Mouse (Mus musculus): ENCODE measurements around the gene Mrpl12. TPM values are rescaled to one million over a fixed set of nuclear protein-coding genes. Genes with fewer than 3 reads are reported as not detected.
"Not testable (repeated sequence)": the region's sequence is repeated elsewhere in the genome, so short reads cannot be mapped to it uniquely, and the experiment has no call there.

Gene Mrpl12
- polyA plus RNA-seq, 1 experiment from 2014 or later, result 133 TPM

DNA sequence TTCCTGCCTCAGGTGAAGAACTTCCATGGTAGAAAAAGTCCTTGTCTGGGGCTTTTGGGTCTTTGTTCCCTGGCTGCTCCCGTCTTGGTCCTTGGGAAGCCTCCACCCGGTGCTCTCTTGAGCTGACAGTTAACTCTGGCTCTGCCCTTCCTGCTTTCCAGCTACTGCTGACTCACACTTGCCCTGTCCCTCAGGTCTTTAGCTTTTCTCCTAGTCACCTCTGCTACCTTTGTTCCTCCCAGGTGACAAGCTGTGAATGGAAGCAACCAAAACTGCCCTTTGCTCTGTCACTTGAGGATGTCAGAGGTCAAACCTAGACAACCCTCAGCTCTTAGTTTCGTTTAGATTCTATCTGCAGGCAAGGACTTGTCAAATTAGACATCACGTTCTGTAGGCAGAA, 25.5 kb downstream of the Mrpl12 start:
- no peaks in the 10 kb centered on the region for H3K36me3 ChIP-seq (replicated peaks; ENCODE audit: insufficient read depth, low read length)
- no peaks in the 10 kb centered on the region for H3K27me3 ChIP-seq (ENCODE audit: insufficient read depth, low read length)
- peaks cover 14% of the 10 kb centered on the region for H3K4me1 ChIP-seq (ENCODE audit: insufficient read depth)
- ATAC-seq (peak; percentile 38), DNase-seq (no peak)
- TF ChIP-seq EP300 (IDR thresholded peaks at IDR 0.05; ENCODE audit: low read depth), result peak; percentile 32; the same call in 1 of the 2 replicates
- no peak for TF ChIP-seq CTCF (IDR thresholded peaks at IDR 0.05; ENCODE audit: low read depth)
- H3K9me3 ChIP-seq (ENCODE audit: low read length), result no peaks in the 10 kb centered on the region
- WGBS (ENCODE audit: insufficient replicate concordance), result 32% methylated on average over 4 of the region's 4 CpGs
- H3K4me3 ChIP-seq (ENCODE audit: low read depth, low read length), result no peak overlapping the region
- peak overlapping the region; percentile 67; the same call in 1 of the 2 replicates for H3K9ac ChIP-seq (replicated peaks)
- H3K4me2 ChIP-seq (ENCODE audit: low read depth, low read length), result peak overlapping the region; percentile 70
- H3K27ac ChIP-seq (ENCODE audit: low read depth), result peak overlapping the region; percentile 77

DNA sequence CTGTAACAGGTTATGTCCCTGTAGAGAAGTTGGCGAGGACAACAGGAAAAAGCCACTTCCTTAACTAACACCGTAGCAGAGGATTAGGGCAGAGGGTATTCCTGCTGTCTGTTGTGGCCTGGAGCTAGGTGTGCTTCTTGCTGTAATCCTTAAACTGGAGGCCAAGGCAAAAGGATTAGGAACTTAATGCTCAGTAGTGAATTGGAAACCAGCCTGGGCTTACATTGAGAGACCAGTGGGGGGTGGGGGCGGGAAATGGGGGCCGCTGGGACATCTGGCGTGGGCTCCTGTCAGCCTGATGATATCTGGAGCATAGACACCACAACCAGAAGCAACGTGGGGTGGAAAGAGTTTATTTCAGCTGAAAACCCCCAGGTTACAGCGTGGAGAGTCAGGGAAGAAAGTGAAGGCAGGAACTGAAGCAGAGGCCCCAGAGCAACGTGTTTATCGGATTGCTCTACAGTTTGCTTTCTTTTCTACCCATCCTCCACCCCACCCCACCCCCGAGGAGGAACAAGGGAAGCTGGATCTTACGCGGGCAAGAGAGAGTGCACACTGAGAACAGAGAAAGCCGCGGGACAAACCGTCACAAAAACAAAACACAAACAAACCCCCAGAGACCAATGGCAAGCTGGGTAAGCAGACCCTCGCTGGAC, 26.1 kb downstream of the Mrpl12 start:
- peak; percentile 69 for ATAC-seq
- peaks cover 14% of the 10 kb centered on the region for H3K4me1 ChIP-seq (ENCODE audit: insufficient read depth)
- H3K9ac ChIP-seq (replicated peaks), result peak overlapping the region; percentile 67
- WGBS (ENCODE audit: insufficient replicate concordance), result 4% methylated on average over 16 of the region's 16 CpGs
- TF ChIP-seq CTCF (IDR thresholded peaks at IDR 0.05; ENCODE audit: low read depth), result no peak
- no peak for TF ChIP-seq EP300 (IDR thresholded peaks at IDR 0.05; ENCODE audit: low read depth)
- no peaks in the 10 kb centered on the region for H3K9me3 ChIP-seq (ENCODE audit: low read length)
- no peaks in the 10 kb centered on the region for H3K36me3 ChIP-seq (replicated peaks; ENCODE audit: insufficient read depth, low read length)
- DNase-seq, result peak; percentile 71
- no peaks in the 10 kb centered on the region for H3K27me3 ChIP-seq (ENCODE audit: insufficient read depth, low read length)
- H3K4me2 ChIP-seq (ENCODE audit: low read depth, low read length), result peak overlapping the region; percentile 70
- H3K4me3 ChIP-seq (ENCODE audit: low read depth, low read length), result peak overlapping the region; percentile 36
- peak overlapping the region; percentile 77 for H3K27ac ChIP-seq (ENCODE audit: low read depth)

DNA sequence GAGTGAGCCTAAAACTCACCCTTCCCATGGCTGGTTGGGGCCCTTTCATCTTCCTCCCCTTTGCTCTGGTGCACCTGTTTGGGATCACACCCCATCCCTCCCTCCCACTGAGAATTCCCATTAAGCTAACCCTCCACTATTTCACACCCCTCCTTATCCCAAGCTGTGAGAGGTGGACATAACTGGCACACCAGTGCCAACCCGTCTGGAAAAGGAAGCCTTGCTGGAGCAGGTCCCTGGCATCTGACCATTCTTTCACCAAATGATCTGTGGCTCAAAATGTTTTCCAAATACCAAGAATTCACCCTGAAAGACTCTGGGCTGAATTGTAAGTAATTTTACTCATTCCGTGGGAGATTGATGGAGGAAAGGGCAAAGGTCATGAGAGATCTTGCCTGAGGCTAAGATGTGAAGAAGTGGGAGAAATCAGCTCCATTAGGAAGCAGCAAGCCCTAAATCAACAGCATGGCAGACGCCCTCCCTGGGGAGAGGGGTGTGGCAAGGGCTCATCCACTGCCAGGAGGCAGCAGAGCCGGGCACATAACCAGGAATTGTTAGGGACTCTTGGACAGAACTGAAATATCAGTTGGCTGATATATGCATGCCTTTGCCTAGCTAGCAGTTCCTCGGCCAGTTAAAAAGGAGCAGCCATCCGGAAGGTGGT, 28.5 kb downstream of the Mrpl12 start:
- Histone ChIP-seq H3K4me3 (ENCODE audit: low read depth, low read length) (no peak overlapping the region), H3K4me1 (ENCODE audit: insufficient read depth) (peaks cover 19% of the 10 kb centered on the region), H3K36me3 (replicated peaks; ENCODE audit: insufficient read depth, low read length) (no peaks in the 10 kb centered on the region), H3K9ac (replicated peaks) (no peak overlapping the region), H3K27me3 (ENCODE audit: insufficient read depth, low read length) (no peaks in the 10 kb centered on the region), H3K9me3 (ENCODE audit: low read length) (no peaks in the 10 kb centered on the region), H3K27ac (ENCODE audit: low read depth) (no peak overlapping the region), H3K4me2 (ENCODE audit: low read depth, low read length) (no peak overlapping the region)
- TF ChIP-seq EP300 (IDR thresholded peaks at IDR 0.05; ENCODE audit: low read depth), result no peak
- WGBS (ENCODE audit: insufficient replicate concordance), result 68% methylated on average over 6 of the region's 6 CpGs
- no peak for DNase-seq
- no peak for ATAC-seq

DNA sequence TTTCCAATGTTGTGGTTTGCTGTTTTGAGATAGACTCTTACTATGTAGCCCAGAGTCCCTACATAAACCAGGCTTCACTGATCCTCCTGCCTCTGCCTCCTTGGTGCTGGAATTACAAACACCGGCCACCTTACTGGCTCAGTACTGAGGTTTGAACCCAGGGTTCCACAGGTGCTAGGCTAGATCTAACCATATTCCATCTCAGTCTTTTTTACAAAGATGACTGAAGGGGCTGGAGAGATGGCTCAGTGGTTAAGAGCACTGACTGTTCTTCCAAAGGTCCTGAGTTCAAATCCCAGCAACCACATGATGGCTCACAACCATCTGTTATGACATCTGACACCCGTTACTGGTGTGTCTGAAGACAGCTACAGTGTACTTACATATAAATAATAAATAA, 29.8 kb downstream of the Mrpl12 start:
- not testable (repeated sequence) for H3K27ac ChIP-seq (ENCODE audit: low read depth); H3K27me3 ChIP-seq (ENCODE audit: insufficient read depth, low read length); H3K9ac ChIP-seq (replicated peaks); H3K4me2 ChIP-seq (ENCODE audit: low read depth, low read length); H3K9me3 ChIP-seq (ENCODE audit: low read length); ATAC-seq; DNase-seq; H3K4me3 ChIP-seq (ENCODE audit: low read depth, low read length); H3K36me3 ChIP-seq (replicated peaks; ENCODE audit: insufficient read depth, low read length)
- peaks cover 28% of the 10 kb centered on the region for H3K4me1 ChIP-seq (ENCODE audit: insufficient read depth)
- 86% methylated on average over 2 of the region's 2 CpGs for WGBS (ENCODE audit: insufficient replicate concordance)

DNA sequence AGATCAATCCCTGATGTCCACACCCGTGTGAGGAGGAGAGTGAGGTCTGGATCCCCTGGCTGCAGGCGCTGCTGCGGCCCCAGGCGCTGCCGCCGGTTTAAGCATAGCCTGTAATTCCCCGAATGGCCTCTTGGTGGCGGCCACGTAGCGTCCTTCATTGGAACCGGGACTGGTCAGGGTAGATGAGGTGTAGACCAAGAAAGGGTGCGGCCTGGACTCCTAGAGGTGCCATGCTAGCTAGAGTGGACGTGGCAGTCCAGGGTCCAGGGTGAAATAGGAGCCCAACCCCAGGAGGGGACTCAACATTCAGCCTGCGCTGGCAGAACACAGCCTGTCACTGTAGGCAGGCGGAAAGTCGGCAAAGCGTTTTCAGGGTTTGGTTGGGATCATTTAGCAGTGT, 31.2 kb downstream of the Mrpl12 start:
- H3K27me3 ChIP-seq (ENCODE audit: insufficient read depth, low read length), result no peaks in the 10 kb centered on the region
- peak; percentile 78 for ATAC-seq
- peak; percentile 99 for TF ChIP-seq CTCF (IDR thresholded peaks at IDR 0.05; ENCODE audit: low read depth)
- peak; percentile 61; the same call in 1 of the 2 replicates for TF ChIP-seq EP300 (IDR thresholded peaks at IDR 0.05; ENCODE audit: low read depth)
- no peak overlapping the region; the same call in 1 of the 2 replicates for H3K9ac ChIP-seq (replicated peaks)
- peak overlapping the region; percentile 34; the same call in 1 of the 2 replicates for H3K27ac ChIP-seq (ENCODE audit: low read depth)
- WGBS (ENCODE audit: insufficient replicate concordance), result 21% methylated on average over 17 of the region's 17 CpGs
- H3K9me3 ChIP-seq (ENCODE audit: low read length), result no peaks in the 10 kb centered on the region
- H3K36me3 ChIP-seq (replicated peaks; ENCODE audit: insufficient read depth, low read length), result no peaks in the 10 kb centered on the region
- peak; percentile 91 for DNase-seq
- H3K4me3 ChIP-seq (ENCODE audit: low read depth, low read length), result no peak overlapping the region
- peaks cover 19% of the 10 kb centered on the region for H3K4me1 ChIP-seq (ENCODE audit: insufficient read depth)
- no peak overlapping the region for H3K4me2 ChIP-seq (ENCODE audit: low read depth, low read length)

DNA sequence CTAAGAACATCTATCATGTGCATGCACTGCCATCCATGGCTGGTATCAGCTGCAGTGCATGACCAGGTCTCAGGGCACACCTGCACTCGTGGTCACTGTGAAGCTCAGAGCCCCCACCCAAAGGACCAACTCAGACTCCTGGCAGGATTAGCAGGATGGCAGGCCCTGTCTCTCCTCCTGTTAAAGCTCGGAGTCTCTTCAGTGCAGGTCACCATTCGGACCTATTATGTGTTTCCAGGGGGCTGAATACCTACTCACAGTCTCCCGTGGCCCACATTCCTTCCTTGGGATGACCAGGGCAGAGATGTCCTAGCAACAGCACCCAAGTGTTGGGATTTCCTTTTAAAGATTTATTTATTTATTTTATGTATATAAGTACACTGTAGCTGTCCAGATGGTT, 32.7 kb downstream of the Mrpl12 start:
- no peak for TF ChIP-seq EP300 (IDR thresholded peaks at IDR 0.05; ENCODE audit: low read depth)
- no peak for TF ChIP-seq CTCF (IDR thresholded peaks at IDR 0.05; ENCODE audit: low read depth)
- no peak overlapping the region for H3K4me2 ChIP-seq (ENCODE audit: low read depth, low read length)
- H3K9me3 ChIP-seq (ENCODE audit: low read length), result no peaks in the 10 kb centered on the region
- H3K4me1 ChIP-seq (ENCODE audit: insufficient read depth), result peaks cover 18% of the 10 kb centered on the region
- H3K4me3 ChIP-seq (ENCODE audit: low read depth, low read length), result no peak overlapping the region
- no peak overlapping the region for H3K27ac ChIP-seq (ENCODE audit: low read depth)
- H3K36me3 ChIP-seq (replicated peaks; ENCODE audit: insufficient read depth, low read length), result no peaks in the 10 kb centered on the region
- no peak overlapping the region for H3K9ac ChIP-seq (replicated peaks)
- ATAC-seq (no peak), DNase-seq (no peak)
- 77% methylated on average over 4 of the region's 4 CpGs for WGBS (ENCODE audit: insufficient replicate concordance)
- H3K27me3 ChIP-seq (ENCODE audit: insufficient read depth, low read length), result no peaks in the 10 kb centered on the region

Data from liver, postnatal 0 days (tissue).